29 mouse cellular contexts compared by ENCODE assay signal in the genomic region with DNA sequence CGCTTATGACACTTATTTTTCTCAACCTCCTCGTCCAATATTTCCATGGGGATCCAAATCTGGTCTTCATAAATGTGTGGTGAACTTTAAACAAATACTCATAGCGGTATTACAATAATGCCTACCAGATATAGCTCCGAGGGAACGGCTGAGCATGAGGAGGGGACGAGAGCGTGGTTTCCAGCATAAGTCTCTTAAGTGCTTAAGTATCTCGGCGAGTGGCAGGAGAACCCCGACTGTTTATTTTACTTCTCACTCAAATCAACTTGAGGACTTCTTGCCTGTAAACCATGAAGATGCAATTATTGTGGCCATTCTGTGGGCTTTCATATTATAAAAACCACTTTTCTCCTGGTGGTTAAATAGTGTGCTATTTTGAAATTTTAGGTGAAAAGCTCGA. TPM values are rescaled to one million over a fixed set of nuclear protein-coding genes. Genes with fewer than 3 reads are reported as not detected.
DNase-seq lines count a peak whose midpoint lies in the region; ATAC-seq and TF ChIP-seq lines count a peak whose summit lies in the region.
"Had no signal": no experiment of that assay in that cellular context is flagged by ENCODE, and none has a peak within 500 bp of the region (broad histone marks: within the 10 kb centered on the region; RNA-seq: fewer than 3 reads in every experiment).

No protein-coding gene starts in this region.

- H3K9ac ChIP-seq in embryonic facial prominence, embryonic 12.5 days: no peak overlapping the region
- H3K9ac ChIP-seq in intestine, embryonic 15.5 days: no peak overlapping the region
- H3K9ac ChIP-seq in intestine, embryonic 16.5 days (ENCODE audit: low read depth, low read length): no peak overlapping the region
- H3K9ac ChIP-seq in stomach, embryonic 14.5 days (replicated peaks; ENCODE audit: low read depth, low read length): no peak overlapping the region
- no peak overlapping the region for H3K9ac ChIP-seq in stomach, postnatal 0 days (ENCODE audit: low read length)
- H3K9ac ChIP-seq: forebrain, embryonic 13.5 days; heart, embryonic 15.5 days; hindbrain, embryonic 12.5 days; liver, embryonic 12.5 days; liver, postnatal 0 days; midbrain, embryonic 12.5 days had no signal

- no peak overlapping the region for H3K4me3 ChIP-seq in embryonic facial prominence, embryonic 12.5 days
- no peak overlapping the region for H3K4me3 ChIP-seq in embryonic facial prominence, embryonic 10.5 days
- no peak overlapping the region for H3K4me3 ChIP-seq in intestine, embryonic 15.5 days (replicated peaks)
- no peak overlapping the region for H3K4me3 ChIP-seq in intestine, embryonic 16.5 days (ENCODE audit: low read length)
- no peak overlapping the region for H3K4me3 ChIP-seq in stomach, embryonic 14.5 days (ENCODE audit: low read depth, low read length)
- H3K4me3 ChIP-seq in stomach, postnatal 0 days (ENCODE audit: low read depth, low read length): no peak overlapping the region
- H3K4me3 ChIP-seq: forebrain, embryonic 13.5 days; heart, embryonic 15.5 days; hindbrain, embryonic 12.5 days; liver, embryonic 12.5 days; megakaryocyte, embryonic 14.5 days; midbrain, embryonic 12.5 days had no signal

- 47% methylated on average over 11 of the region's 11 CpGs for WGBS in embryonic facial prominence, embryonic 12.5 days
- WGBS in embryonic facial prominence, embryonic 10.5 days: 79% methylated on average over 11 of the region's 11 CpGs
- WGBS in intestine, embryonic 15.5 days: 53% methylated on average over 11 of the region's 11 CpGs
- 47% methylated on average over 11 of the region's 11 CpGs for WGBS in intestine, embryonic 16.5 days
- WGBS in stomach, embryonic 14.5 days: 39% methylated on average over 11 of the region's 11 CpGs
- 44% methylated on average over 11 of the region's 11 CpGs for WGBS in stomach, postnatal 0 days

- TF ChIP-seq EP300 in stomach, postnatal 0 days (optimal IDR thresholded peaks at IDR 0.05): no peak

- ATAC-seq in embryonic facial prominence, embryonic 12.5 days (ENCODE audit: insufficient number of reproducible peaks, insufficient read depth, low FRiP score, low TSS enrichment): no peak
- ATAC-seq in intestine, embryonic 15.5 days: no peak
- no peak for ATAC-seq in intestine, embryonic 16.5 days
- no peak for ATAC-seq in stomach, embryonic 14.5 days (ENCODE audit: insufficient number of reproducible peaks, insufficient read depth, low FRiP score, low read depth)
- ATAC-seq in stomach, postnatal 0 days (ENCODE audit: low FRiP score, low TSS enrichment): no peak
- ATAC-seq: forebrain, embryonic 13.5 days; liver, embryonic 12.5 days; liver, postnatal 0 days had no signal

- no peaks in the 10 kb centered on the region for H3K9me3 ChIP-seq in embryonic facial prominence, embryonic 12.5 days
- no peaks in the 10 kb centered on the region for H3K9me3 ChIP-seq in embryonic facial prominence, embryonic 10.5 days
- H3K9me3 ChIP-seq in intestine, embryonic 15.5 days: no peaks in the 10 kb centered on the region
- H3K9me3 ChIP-seq in intestine, embryonic 16.5 days (ENCODE audit: control insufficient read depth, low read length): no peaks in the 10 kb centered on the region
- no peaks in the 10 kb centered on the region for H3K9me3 ChIP-seq in stomach, embryonic 14.5 days (ENCODE audit: control insufficient read depth, low read depth, low read length)
- no peaks in the 10 kb centered on the region for H3K9me3 ChIP-seq in stomach, postnatal 0 days (ENCODE audit: control insufficient read depth, low read length)
- H3K9me3 ChIP-seq: forebrain, embryonic 13.5 days; G1E; heart, embryonic 15.5 days; hindbrain, embryonic 12.5 days; liver, embryonic 12.5 days; midbrain, embryonic 12.5 days had no signal

- no peaks in the 10 kb centered on the region for H3K36me3 ChIP-seq in embryonic facial prominence, embryonic 12.5 days
- H3K36me3 ChIP-seq in embryonic facial prominence, embryonic 10.5 days (replicated peaks): no peaks in the 10 kb centered on the region
- no peaks in the 10 kb centered on the region for H3K36me3 ChIP-seq in intestine, embryonic 15.5 days
- no peaks in the 10 kb centered on the region for H3K36me3 ChIP-seq in intestine, embryonic 16.5 days (ENCODE audit: control insufficient read depth, insufficient read depth, low read length)
- H3K36me3 ChIP-seq in stomach, embryonic 14.5 days (ENCODE audit: control insufficient read depth, insufficient read depth, low read length): no peaks in the 10 kb centered on the region
- H3K36me3 ChIP-seq in stomach, postnatal 0 days (ENCODE audit: control insufficient read depth, insufficient read depth, low read length): no peaks in the 10 kb centered on the region
- H3K36me3 ChIP-seq: G1E; heart, embryonic 15.5 days; hindbrain, embryonic 12.5 days; liver, embryonic 12.5 days; midbrain, embryonic 12.5 days had no signal

- H3K4me2 ChIP-seq in embryonic facial prominence, embryonic 12.5 days (replicated peaks): peak overlapping the region; percentile 9; the same call in 1 of the 2 replicates
- H3K4me2 ChIP-seq in intestine, embryonic 15.5 days (replicated peaks): 0 out of 2 replicates have a peak overlapping the region, but pooled peaks have one; percentile 6
- H3K4me2 ChIP-seq in intestine, embryonic 16.5 days (ENCODE audit: low read depth, low read length): no peak overlapping the region
- H3K4me2 ChIP-seq in stomach, embryonic 14.5 days (replicated peaks; ENCODE audit: low read depth, low read length): 0 out of 2 replicates have a peak overlapping the region, but pooled peaks have one; percentile 6
- H3K4me2 ChIP-seq in stomach, postnatal 0 days (replicated peaks; ENCODE audit: low read depth): no peak overlapping the region
- H3K4me2 ChIP-seq: forebrain, embryonic 13.5 days; heart, embryonic 15.5 days; hindbrain, embryonic 12.5 days; liver, embryonic 12.5 days; midbrain, embryonic 12.5 days had no signal

- no peak overlapping the region for H3K27ac ChIP-seq in embryonic facial prominence, embryonic 12.5 days
- H3K27ac ChIP-seq in embryonic facial prominence, embryonic 10.5 days (replicated peaks): no peak overlapping the region
- no peak overlapping the region for H3K27ac ChIP-seq in intestine, embryonic 15.5 days
- no peak overlapping the region for H3K27ac ChIP-seq in intestine, embryonic 16.5 days (ENCODE audit: low read length)
- no peak overlapping the region for H3K27ac ChIP-seq in stomach, embryonic 14.5 days (ENCODE audit: low read length)
- H3K27ac ChIP-seq in stomach, postnatal 0 days (replicated peaks): no peak overlapping the region
- H3K27ac ChIP-seq: forebrain, embryonic 13.5 days; heart, embryonic 15.5 days; hindbrain, embryonic 12.5 days; liver, embryonic 12.5 days; midbrain, embryonic 12.5 days had no signal

- no peak for TF ChIP-seq CTCF in stomach, postnatal 0 days (IDR thresholded peaks at IDR 0.05; ENCODE audit: low read depth)

- DNase-seq in embryonic facial prominence, embryonic 10.5 days (ENCODE audit: low spot score): no peak
- no peak for DNase-seq in stomach, postnatal 0 days (ENCODE audit: low spot score)
- no peak for DNase-seq in kidney, adult 11 months
- no peak for DNase-seq in kidney, adult 9 months
- DNase-seq: adrenal gland, adult 8-10 months; cerebellum, adult 2 months; cerebellum, postnatal 14 days; gastrocnemius, postnatal 25 days; heart, adult 18-20 months; heart, postnatal 36 days; kidney, adult 8-10 months; kidney, postnatal 10 days; layer of hippocampus, postnatal 36 days; left cerebral cortex, postnatal 4 days; liver, postnatal 0 days had no signal

- no peaks in the 10 kb centered on the region for H3K4me1 ChIP-seq in embryonic facial prominence, embryonic 12.5 days
- peaks cover 8% of the 10 kb centered on the region for H3K4me1 ChIP-seq in embryonic facial prominence, embryonic 10.5 days
- H3K4me1 ChIP-seq in intestine, embryonic 15.5 days (replicated peaks): 0 out of 2 replicates have a peak, but pooled peaks cover 5% of the 10 kb centered on the region
- H3K4me1 ChIP-seq in intestine, embryonic 16.5 days (ENCODE audit: control insufficient read depth, insufficient read depth, low read length): no peaks in the 10 kb centered on the region
- no peaks in the 10 kb centered on the region for H3K4me1 ChIP-seq in stomach, embryonic 14.5 days (ENCODE audit: control insufficient read depth, insufficient read depth, low read length)
- H3K4me1 ChIP-seq in stomach, postnatal 0 days (replicated peaks; ENCODE audit: control insufficient read depth, insufficient read depth): 0 out of 2 replicates have a peak, but pooled peaks cover 2% of the 10 kb centered on the region
- H3K4me1 ChIP-seq: forebrain, embryonic 13.5 days; hindbrain, embryonic 12.5 days; liver, embryonic 12.5 days; midbrain, embryonic 12.5 days had no signal

- no peaks in the 10 kb centered on the region for H3K27me3 ChIP-seq in embryonic facial prominence, embryonic 12.5 days
- no peaks in the 10 kb centered on the region; the same call in 1 of the 2 replicates for H3K27me3 ChIP-seq in embryonic facial prominence, embryonic 10.5 days (replicated peaks; ENCODE audit: low read depth, poor library complexity, severe bottlenecking)
- H3K27me3 ChIP-seq in intestine, embryonic 15.5 days (replicated peaks): no peaks in the 10 kb centered on the region
- H3K27me3 ChIP-seq in intestine, embryonic 16.5 days (replicated peaks; ENCODE audit: control insufficient read depth, insufficient read depth, low read length): no peaks in the 10 kb centered on the region
- no peaks in the 10 kb centered on the region for H3K27me3 ChIP-seq in stomach, embryonic 14.5 days (ENCODE audit: control insufficient read depth, insufficient read depth, low read length)
- no peaks in the 10 kb centered on the region for H3K27me3 ChIP-seq in stomach, postnatal 0 days (ENCODE audit: control insufficient read depth, insufficient read depth, low read length)
- H3K27me3 ChIP-seq: forebrain, embryonic 13.5 days; heart, embryonic 15.5 days; hindbrain, embryonic 12.5 days; midbrain, embryonic 12.5 days had no signal

RNA-seq across cellular contexts. Expression of gene Kcne2, which starts 44.5 kb away (rescaled TPM):
- 0.48 and 0.51 TPM in 2 replicates for polyA plus RNA-seq in embryonic facial prominence, embryonic 12.5 days (2016; fragmentation: Nextera tagmentation; extraction: Ambion mirVana)
- 0.38 and 0.47 TPM in 2 replicates for polyA plus RNA-seq in embryonic facial prominence, embryonic 10.5 days (2016; fragmentation: Nextera tagmentation; extraction: Ambion mirVana)
- 0.37 TPM in 1 of 2 replicates, not detected in the other for polyA plus RNA-seq in intestine, embryonic 15.5 days (2015; fragmentation: Nextera tagmentation; extraction: Ambion mirVana)
- 0.10 and 0.21 TPM in 2 replicates for polyA plus RNA-seq in intestine, embryonic 16.5 days (2015; fragmentation: Nextera tagmentation; extraction: Ambion mirVana)
- 1.8 and 2.2 TPM in 2 replicates for polyA plus RNA-seq in stomach, embryonic 14.5 days (2014; fragmentation: Nextera tagmentation; extraction: Ambion mirVana)
- 29.8 and 37.9 TPM in 2 replicates for polyA plus RNA-seq in stomach, postnatal 0 days (2015; fragmentation: Nextera tagmentation; extraction: Ambion mirVana)
- polyA plus RNA-seq: C2C12; embryonic facial prominence, embryonic 11.5 days; G1E; large intestine, adult 2 months; liver, embryonic 12.5 days; liver, postnatal 0 days had no signal

RNA-seq across cellular contexts. Expression of gene Smim11, which starts 53.4 kb away (rescaled TPM):
- polyA plus RNA-seq in embryonic facial prominence, embryonic 12.5 days (2016; fragmentation: Nextera tagmentation; extraction: Ambion mirVana): 130 and 142 TPM in 2 replicates
- polyA plus RNA-seq in embryonic facial prominence, embryonic 10.5 days (2016; fragmentation: Nextera tagmentation; extraction: Ambion mirVana): 122 and 125 TPM in 2 replicates
- 110 and 128 TPM in 2 replicates for polyA plus RNA-seq in intestine, embryonic 15.5 days (2015; fragmentation: Nextera tagmentation; extraction: Ambion mirVana)
- 98.0 and 101 TPM in 2 replicates for polyA plus RNA-seq in intestine, embryonic 16.5 days (2015; fragmentation: Nextera tagmentation; extraction: Ambion mirVana)
- 143 and 151 TPM in 2 replicates for polyA plus RNA-seq in stomach, embryonic 14.5 days (2014; fragmentation: Nextera tagmentation; extraction: Ambion mirVana)
- polyA plus RNA-seq in stomach, postnatal 0 days (2015; fragmentation: Nextera tagmentation; extraction: Ambion mirVana): 119 and 122 TPM in 2 replicates

Comparison
In these comparisons a context has a peak if more than half of its experiments do, and no peak if none do; other contexts are left out.
1. H3K4me2 ChIP-seq: peak in embryonic facial prominence, embryonic 12.5 days (single experiment), intestine, embryonic 15.5 days (single experiment) and stomach, embryonic 14.5 days (single experiment); none in intestine, embryonic 16.5 days (single experiment) and stomach, postnatal 0 days (single experiment).